In the genomic region with DNA sequence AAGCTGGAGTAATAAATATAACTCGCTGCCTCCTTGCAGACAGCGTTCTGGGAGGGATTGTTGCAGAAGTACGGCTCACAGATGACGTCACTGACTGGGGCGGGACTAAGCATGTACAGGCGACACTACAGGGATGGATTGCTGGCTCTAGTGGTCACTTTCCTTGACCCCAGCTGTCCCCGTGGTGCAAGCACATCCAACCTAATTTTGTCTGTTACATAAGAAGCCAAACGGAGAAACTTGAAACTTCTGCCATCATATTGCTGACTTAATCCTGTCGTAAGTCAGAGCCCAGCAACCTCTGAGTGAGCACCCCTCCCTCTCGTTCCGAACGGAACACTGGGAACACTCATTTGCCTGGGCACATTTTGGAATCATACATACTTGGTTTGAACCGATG, we compare ENCODE assay signal across 8 mouse cellular contexts. TPM values are rescaled to one million over a fixed set of nuclear protein-coding genes. Genes with fewer than 3 reads are reported as not detected.
DNase-seq lines count a peak whose midpoint lies in the region; ATAC-seq and TF ChIP-seq lines count a peak whose summit lies in the region.

No protein-coding gene starts in this region.

- no peaks in the 10 kb centered on the region for H3K36me3 ChIP-seq in MEL (ENCODE audit: control insufficient read depth in 1 of 2, insufficient read depth in 2 of 2, low read length in 2 of 2)
- H3K36me3 ChIP-seq in forebrain, embryonic 16.5 days (ENCODE audit: control insufficient read depth, insufficient read depth): no peaks in the 10 kb centered on the region
- no peaks in the 10 kb centered on the region for H3K36me3 ChIP-seq in liver, embryonic 15.5 days (replicated peaks)
- no peaks in the 10 kb centered on the region for H3K36me3 ChIP-seq in neural tube, embryonic 11.5 days (ENCODE audit: control insufficient read depth, insufficient read depth, low read length)

- no peak overlapping the region for H3K9ac ChIP-seq in MEL (ENCODE audit: control insufficient read depth, low read depth, low read length, poor library complexity, severe bottlenecking)
- H3K9ac ChIP-seq in forebrain, embryonic 16.5 days (replicated peaks; ENCODE audit: low read depth, low read length): peak overlapping the region; percentile 12; the same call in 1 of the 2 replicates
- H3K9ac ChIP-seq in liver, embryonic 15.5 days: no peak overlapping the region
- no peak overlapping the region for H3K9ac ChIP-seq in neural tube, embryonic 11.5 days (ENCODE audit: low read length)

- H3K27me3 ChIP-seq in MEL (ENCODE audit: control insufficient read depth in 1 of 2, insufficient read depth in 2 of 2, low read length in 2 of 2): peaks cover 0 to 7% of the 10 kb centered on the region in 2 experiments
- no peaks in the 10 kb centered on the region for H3K27me3 ChIP-seq in forebrain, embryonic 16.5 days (replicated peaks; ENCODE audit: control insufficient read depth, insufficient read depth, low read length)
- H3K27me3 ChIP-seq in liver, embryonic 15.5 days: no peaks in the 10 kb centered on the region
- H3K27me3 ChIP-seq in neural tube, embryonic 11.5 days (ENCODE audit: control insufficient read depth, insufficient read depth, low read length): no peaks in the 10 kb centered on the region

- no peaks in the 10 kb centered on the region for H3K9me3 ChIP-seq in MEL (replicated peaks; ENCODE audit: insufficient read depth, low read length)
- no peaks in the 10 kb centered on the region for H3K9me3 ChIP-seq in forebrain, embryonic 16.5 days (ENCODE audit: control insufficient read depth, low read length)
- H3K9me3 ChIP-seq in liver, embryonic 15.5 days (replicated peaks): no peaks in the 10 kb centered on the region
- no peaks in the 10 kb centered on the region for H3K9me3 ChIP-seq in neural tube, embryonic 11.5 days (ENCODE audit: control insufficient read depth, low read length)

- TF ChIP-seq POLR2A in MEL (IDR thresholded peaks at IDR 0.05; ENCODE audit: control insufficient read depth in 1 of 2, insufficient read depth in 1 of 2, low read depth in 1 of 2, low read length in 2 of 2, poor library complexity in 1 of 2): no peak

- TF ChIP-seq CTCF in MEL (IDR thresholded peaks at IDR 0.05 in 2 of 3, conservative IDR thresholded peaks at IDR 0.05 in 1 of 3; ENCODE audit: control insufficient read depth in 1 of 3, insufficient read depth in 1 of 3, low read depth in 2 of 3, low read length in 3 of 3, poor library complexity in 1 of 3, severe bottlenecking in 1 of 3): no peak

- H3K27ac ChIP-seq in MEL (ENCODE audit: control insufficient read depth, low read depth, low read length): no peak overlapping the region
- no peak overlapping the region for H3K27ac ChIP-seq in forebrain, embryonic 16.5 days (ENCODE audit: low read length)
- H3K27ac ChIP-seq in liver, embryonic 15.5 days (replicated peaks): no peak overlapping the region
- H3K27ac ChIP-seq in neural tube, embryonic 11.5 days (ENCODE audit: low read depth, low read length): no peak overlapping the region

- TF ChIP-seq EP300 in MEL (IDR thresholded peaks at IDR 0.05; ENCODE audit: low read depth in 1 of 2, low read length in 2 of 2): no peak

- peak overlapping the region; percentile 47 for H3K4me2 ChIP-seq in forebrain, embryonic 16.5 days (ENCODE audit: low read length)
- H3K4me2 ChIP-seq in liver, embryonic 15.5 days: peak overlapping the region; percentile 39
- 0 out of 2 replicates have a peak overlapping the region, but pooled peaks have one; percentile 21 for H3K4me2 ChIP-seq in neural tube, embryonic 11.5 days (ENCODE audit: low read depth)

- TF ChIP-seq RAD21 in MEL (IDR thresholded peaks at IDR 0.05; ENCODE audit: low read depth, low read length): no peak

- ATAC-seq in forebrain, embryonic 16.5 days: peak; percentile 92
- ATAC-seq in liver, embryonic 15.5 days (ENCODE audit: insufficient read depth): no peak
- peak; percentile 79; the same call in 1 of the 2 replicates for ATAC-seq in neural tube, embryonic 11.5 days (ENCODE audit: insufficient read depth, low FRiP score, low TSS enrichment)

- H3K79me2 ChIP-seq in MEL (ENCODE audit: control insufficient read depth, insufficient read depth, low read length, poor library complexity): no peaks in the 10 kb centered on the region

- DNase-seq in MEL (ENCODE audit: low read depth, low spot score): peak; percentile 38
- DNase-seq in cerebellum, adult 11-12 months: peak; percentile 13
- peak; percentile 62 to 70 for DNase-seq in heart, postnatal 14 days
- peak; percentile 72 to 86 for DNase-seq in kidney, postnatal 36 days
- DNase-seq in neural tube, embryonic 11.5 days (ENCODE audit: low spot score): peak; percentile 74
- peak; percentile 11 for DNase-seq in thymus, postnatal 25 days

- peak overlapping the region; percentile 22 to 32; a peak in 1 of 4 replicates for H3K4me3 ChIP-seq in MEL (ENCODE audit: control insufficient read depth in 1 of 2, insufficient read depth in 1 of 2, low read depth in 2 of 2, low read length in 2 of 2)
- H3K4me3 ChIP-seq in forebrain, embryonic 16.5 days (replicated peaks; ENCODE audit: low read length): peak overlapping the region; percentile 36
- H3K4me3 ChIP-seq in liver, embryonic 15.5 days (replicated peaks): no peak overlapping the region
- H3K4me3 ChIP-seq in neural tube, embryonic 11.5 days (ENCODE audit: low read depth, low read length): no peak overlapping the region

- H3K4me1 ChIP-seq in MEL (ENCODE audit: control insufficient read depth in 1 of 2, insufficient read depth in 2 of 2, low read length in 2 of 2): no peaks in the 10 kb centered on the region
- H3K4me1 ChIP-seq in forebrain, embryonic 16.5 days (replicated peaks; ENCODE audit: control insufficient read depth, insufficient read depth, low read length): no peaks in the 10 kb centered on the region
- H3K4me1 ChIP-seq in liver, embryonic 15.5 days (replicated peaks): no peaks in the 10 kb centered on the region
- H3K4me1 ChIP-seq in neural tube, embryonic 11.5 days (ENCODE audit: control insufficient read depth, insufficient read depth, low read length): no peaks in the 10 kb centered on the region

- WGBS in forebrain, embryonic 16.5 days: 24% methylated on average over 13 of the region's 13 CpGs
- 30% methylated on average over 13 of the region's 13 CpGs for WGBS in liver, embryonic 15.5 days (ENCODE audit: insufficient replicate concordance)
- WGBS in neural tube, embryonic 11.5 days: 31% methylated on average over 13 of the region's 13 CpGs

- intact Hi-C loops in heart, postnatal 14 days (cut with DNase I): loop anchor here (10.0 kb wide), 1 partner anchor 559 kb away; no protein-coding TSS in a partner anchor

TF ChIP-seq in MEL, 35 proteins besides CTCF, POLR2A, EP300 and RAD21:
- no peak for TF ChIP-seq HCFC1 (IDR thresholded peaks at IDR 0.05; ENCODE audit: low read depth, low read length)
- no peak for TF ChIP-seq ZKSCAN1 (IDR thresholded peaks at IDR 0.05; ENCODE audit: low read depth, low read length)
- no peak for TF ChIP-seq ZNF384 (IDR thresholded peaks at IDR 0.05; ENCODE audit: low read depth, low read length)
- no peak for TF ChIP-seq RCOR1 (IDR thresholded peaks at IDR 0.05; ENCODE audit: low read depth, low read length)
- TF ChIP-seq MEF2A (IDR thresholded peaks at IDR 0.05; ENCODE audit: extremely low read depth, insufficient replicate concordance, low read depth, low read length, poor library complexity, severe bottlenecking): no peak
- TF ChIP-seq GATA1 (IDR thresholded peaks at IDR 0.05; ENCODE audit: low read depth, low read length): no peak
- no peak for TF ChIP-seq ZC3H11A (IDR thresholded peaks at IDR 0.05; ENCODE audit: low read depth, low read length)
- no peak for TF ChIP-seq POLR2AphosphoS2 (IDR thresholded peaks at IDR 0.05; ENCODE audit: low read length)
- no peak for TF ChIP-seq MYB (IDR thresholded peaks at IDR 0.05; ENCODE audit: low read depth, low read length)
- no peak for TF ChIP-seq CHD2 (IDR thresholded peaks at IDR 0.05; ENCODE audit: low read length)
- TF ChIP-seq ETS1 (IDR thresholded peaks at IDR 0.05; ENCODE audit: low read depth, low read length): no peak
- TF ChIP-seq BHLHE40 (IDR thresholded peaks at IDR 0.05; ENCODE audit: borderline replicate concordance, low read depth, low read length): no peak
- no peak for TF ChIP-seq NELFE (IDR thresholded peaks at IDR 0.05; ENCODE audit: low read depth, low read length)
- no peak for TF ChIP-seq UBTF (IDR thresholded peaks at IDR 0.05; ENCODE audit: borderline replicate concordance, insufficient read depth, low read depth, low read length)
- no peak for TF ChIP-seq ELF1 (IDR thresholded peaks at IDR 0.05; ENCODE audit: low read depth, low read length)
- TF ChIP-seq E2F4 (IDR thresholded peaks at IDR 0.05; ENCODE audit: borderline replicate concordance, low read depth, low read length): no peak

RNA-seq across cellular contexts. Expression of gene Capza2, which starts 52.1 kb away (rescaled TPM):
- 67.8 and 69.5 TPM in 2 replicates for total RNA-seq in MEL (2012; rRNA removed)
- polyA plus RNA-seq in MEL (2012; ENCODE audit: insufficient read depth in 1 of 2, insufficient read length in 2 of 2, low read depth in 1 of 2, low replicate concordance in 2 of 2, missing spikeins in 1 of 2): 100 to 1,000 TPM in 1 of 2 experiments, 10 to 100 TPM in 1; 84.7 to 251 TPM
- 269 and 308 TPM in 2 replicates for polyA plus RNA-seq in forebrain, embryonic 16.5 days (2015; fragmentation: Nextera tagmentation; extraction: Ambion mirVana)
- total RNA-seq in heart, postnatal 14 days (2021): 100 to 1,000 TPM; 129 to 138 TPM
- polyA plus RNA-seq in liver, embryonic 15.5 days (2015; fragmentation: Nextera tagmentation; extraction: Ambion mirVana): 81.8 and 89.8 TPM in 2 replicates
- polyA plus RNA-seq in neural tube, embryonic 11.5 days (2014; fragmentation: Nextera tagmentation; extraction: Ambion mirVana): 259 and 269 TPM in 2 replicates

Comparison
In these comparisons a context has a peak if more than half of its experiments do, and no peak if none do; other contexts are left out.
1. DNase-seq: peak in every context shown above with its lines; median percentile 79 in kidney, postnatal 36 days; 74 in neural tube, embryonic 11.5 days; 66 in heart, postnatal 14 days; 38 in MEL; 13 in cerebellum, adult 11-12 months; 11 in thymus, postnatal 25 days.
2. H3K4me3 ChIP-seq: peak in MEL (2 of 2) and forebrain, embryonic 16.5 days (single experiment); none in liver, embryonic 15.5 days (single experiment) and neural tube, embryonic 11.5 days (single experiment).
3. Peak in every context shown above with its lines, with median percentiles within 50 percentile points of each other: H3K4me2 ChIP-seq.